Comparison of ENCODE assay signal across 9 mouse cellular contexts in genomic region chr1:55383114-55383773, GRCm38 (mm10). TPM values are rescaled to one million over a fixed set of nuclear protein-coding genes. Genes with fewer than 3 reads are reported as not detected.
DNase-seq lines count a peak whose midpoint lies in the region; ATAC-seq and TF ChIP-seq lines count a peak whose summit lies in the region.
"Had no signal": no experiment of that assay in that cellular context is flagged by ENCODE, and none has a peak within 500 bp of the region (broad histone marks: within the 10 kb centered on the region; RNA-seq: fewer than 3 reads in every experiment).

No protein-coding gene starts in this region.

- H3K27ac ChIP-seq in bone marrow macrophage, adult 2 months (ENCODE audit: insufficient read depth, low read depth, low read length), result no peak overlapping the region
- H3K27ac ChIP-seq in lung, embryonic 16.5 days (ENCODE audit: low read length), result no peak overlapping the region
- no peak overlapping the region for H3K27ac ChIP-seq in olfactory bulb, adult 2 months (ENCODE audit: insufficient read depth, low read depth, low read length)
- H3K27ac ChIP-seq: heart, embryonic 13.5 days had no signal

- intact Hi-C loops in heart, postnatal 10 days (cut with DNase I), result loop anchor here (1.0 to 5.0 kb wide), 4 partner anchors 82 to 296 kb away; partner anchors contain the start of genes Hspd1 and Hspe1

- TF ChIP-seq CTCF in E14TG2a.4 (conservative IDR thresholded peaks at IDR 0.05; ENCODE audit: low read length), result peak; percentile 84
- peak; percentile 91 for TF ChIP-seq CTCF in bone marrow macrophage, adult 2 months (IDR thresholded peaks at IDR 0.05; ENCODE audit: low read depth, low read length)
- peak; percentile 86 for TF ChIP-seq CTCF in olfactory bulb, adult 2 months (IDR thresholded peaks at IDR 0.05; ENCODE audit: insufficient read depth, low read depth, low read length)

- H3K27me3 ChIP-seq in E14TG2a.4 (ENCODE audit: insufficient read depth, low read length), result peaks cover 14% of the 10 kb centered on the region
- H3K27me3 ChIP-seq in lung, embryonic 16.5 days (ENCODE audit: control insufficient read depth, insufficient read depth, low read depth, low read length), result no peaks in the 10 kb centered on the region
- H3K27me3 ChIP-seq: heart, embryonic 13.5 days had no signal

- ATAC-seq in lung, embryonic 16.5 days (ENCODE audit: low read depth), result peak; percentile 69; the same call in 1 of the 2 replicates

- DNase-seq in fibroblast of lung, adult 2 months (ENCODE audit: low read depth), result peak; percentile 50
- DNase-seq in heart, postnatal 10 days, result peak; percentile 81 to 90
- peak; percentile 80 to 84 for DNase-seq in kidney, postnatal 25 days
- peak; percentile 87 for DNase-seq in thymus, postnatal 14 days

- H3K4me2 ChIP-seq in lung, embryonic 16.5 days (ENCODE audit: low read depth, low read length), result no peak overlapping the region
- H3K4me2 ChIP-seq: heart, embryonic 13.5 days had no signal

- no peak overlapping the region for H3K4me3 ChIP-seq in E14TG2a.4 (replicated peaks; ENCODE audit: low read length)
- no peak overlapping the region for H3K4me3 ChIP-seq in bone marrow macrophage, adult 2 months (ENCODE audit: insufficient read depth, low read length)
- no peak overlapping the region for H3K4me3 ChIP-seq in lung, embryonic 16.5 days (ENCODE audit: low read length)
- H3K4me3 ChIP-seq in olfactory bulb, adult 2 months (ENCODE audit: insufficient read depth, low read depth, low read length), result no peak overlapping the region
- H3K4me3 ChIP-seq: heart, embryonic 13.5 days had no signal

- H3K4me1 ChIP-seq in E14TG2a.4 (replicated peaks; ENCODE audit: low read depth, low read length), result peaks cover 33% of the 10 kb centered on the region
- no peaks in the 10 kb centered on the region for H3K4me1 ChIP-seq in bone marrow macrophage, adult 2 months (ENCODE audit: control insufficient read depth, insufficient read depth, low read length)
- no peaks in the 10 kb centered on the region for H3K4me1 ChIP-seq in lung, embryonic 16.5 days (replicated peaks; ENCODE audit: control insufficient read depth, insufficient read depth, low read length)
- H3K4me1 ChIP-seq in olfactory bulb, adult 2 months (ENCODE audit: control insufficient read depth, insufficient read depth, low read length), result peaks cover 2% of the 10 kb centered on the region; the same call in 1 of the 2 replicates
- H3K4me1 ChIP-seq: heart, embryonic 13.5 days had no signal

- no peak for TF ChIP-seq POLR2A in bone marrow macrophage, adult 2 months (IDR thresholded peaks at IDR 0.05; ENCODE audit: borderline replicate concordance, low read depth, low read length)
- no peak for TF ChIP-seq POLR2A in olfactory bulb, adult 2 months (IDR thresholded peaks at IDR 0.05; ENCODE audit: insufficient read depth, low read depth, low read length)

- no peak overlapping the region for H3K9ac ChIP-seq in lung, embryonic 16.5 days (ENCODE audit: low read length)
- H3K9ac ChIP-seq: heart, embryonic 13.5 days had no signal

- no peaks in the 10 kb centered on the region for H3K36me3 ChIP-seq in E14TG2a.4 (ENCODE audit: insufficient read depth, low read length)
- no peaks in the 10 kb centered on the region for H3K36me3 ChIP-seq in lung, embryonic 16.5 days (ENCODE audit: control insufficient read depth, insufficient read depth, low read length)
- H3K36me3 ChIP-seq: heart, embryonic 13.5 days had no signal

- no peaks in the 10 kb centered on the region for H3K9me3 ChIP-seq in E14TG2a.4 (ENCODE audit: low read length)
- H3K9me3 ChIP-seq in lung, embryonic 16.5 days (ENCODE audit: control insufficient read depth, low read length), result no peaks in the 10 kb centered on the region
- H3K9me3 ChIP-seq: heart, embryonic 13.5 days had no signal

- WGBS in lung, embryonic 16.5 days, result 16% methylated on average over 9 of the region's 9 CpGs
- 14% methylated on average over 9 of the region's 9 CpGs for WGBS in olfactory bulb, adult 2 months

RNA-seq across cellular contexts. Expression of gene Boll, which starts 20.0 kb away (rescaled TPM):
- not detected in 2 replicates for polyA plus RNA-seq in bone marrow macrophage, adult 2 months (2012; ENCODE audit: insufficient read depth, insufficient read length, missing spikeins)
- not detected for total RNA-seq in heart, postnatal 10 days (2021)
- polyA plus RNA-seq in lung, embryonic 16.5 days (2015; fragmentation: Nextera tagmentation; extraction: Ambion mirVana), result 0.08 and 0.31 TPM in 2 replicates
- polyA plus RNA-seq in olfactory bulb, adult 2 months (2012; ENCODE audit: insufficient read depth, insufficient read length, low replicate concordance, missing spikeins), result not detected in 2 replicates

RNA-seq across cellular contexts. Expression of gene Plcl1, which starts 22.5 kb away (rescaled TPM):
- polyA plus RNA-seq in bone marrow macrophage, adult 2 months (2012; ENCODE audit: insufficient read depth, insufficient read length, missing spikeins), result 0.58 and 0.71 TPM in 2 replicates
- total RNA-seq in heart, postnatal 10 days (2021), result 1 to 10 TPM; 5.0 to 6.2 TPM
- 1.9 and 2.0 TPM in 2 replicates for polyA plus RNA-seq in lung, embryonic 16.5 days (2015; fragmentation: Nextera tagmentation; extraction: Ambion mirVana)
- polyA plus RNA-seq in olfactory bulb, adult 2 months (2012; ENCODE audit: insufficient read depth, insufficient read length, low replicate concordance, missing spikeins), result not detected in 2 replicates
